Mouse (Mus musculus): ENCODE results near the gene Cog5. TPM values are rescaled to one million over a fixed set of nuclear protein-coding genes. Genes with fewer than 3 reads are reported as not detected.
"Not testable (repeated sequence)": the region's sequence is repeated elsewhere in the genome, so short reads cannot be mapped to it uniquely, and the experiment has no call there.

Cog5 gene
- total RNA-seq (2015; ENCODE audit: low replicate concordance) (6.1 and 17.8 TPM in 2 replicates), total RNA-seq (2017; ENCODE audit: low replicate concordance) (17.7 and 19.9 TPM in 2 replicates)

DNA sequence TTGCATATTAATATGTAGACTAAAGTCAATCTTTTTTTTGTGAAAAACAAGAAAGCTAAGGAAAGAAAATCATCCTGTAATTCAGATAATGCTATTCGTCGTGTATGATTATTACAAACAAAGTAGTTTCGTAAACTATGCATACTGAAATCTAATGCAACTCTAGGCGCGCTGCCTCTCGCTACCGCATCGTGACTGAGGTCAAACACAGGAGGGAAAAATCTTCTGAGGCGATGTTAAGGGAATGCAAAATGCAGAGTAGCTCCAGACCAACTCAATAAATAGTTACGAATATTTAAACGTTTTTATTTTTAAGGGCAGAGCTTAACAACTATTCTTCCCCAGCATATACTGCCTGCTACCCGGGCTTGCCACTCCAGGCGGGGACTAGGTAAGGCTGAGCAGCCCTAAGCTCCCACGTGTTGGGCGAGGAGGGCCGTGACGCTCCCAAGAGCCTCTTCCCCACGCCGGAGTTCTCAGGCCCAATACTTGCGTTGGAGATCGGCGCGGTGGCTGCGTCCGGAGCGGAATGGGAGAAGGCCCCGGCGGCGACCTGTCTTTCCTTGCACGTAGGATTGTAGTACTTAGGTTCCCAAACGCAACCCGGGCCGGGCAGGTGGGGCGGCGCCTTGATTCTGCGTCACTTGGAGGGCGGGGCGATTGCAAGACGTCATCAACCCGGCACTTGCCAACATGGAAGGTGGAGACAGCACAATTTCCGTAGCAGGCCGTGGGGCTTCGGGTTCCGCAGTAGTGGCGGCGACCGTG, at the start of gene Cog5, which contains the start of gene Dus4l:
Cog5 (plus strand) TSS at position 673 of the 768 bp plus-strand sequence.
Dus4l (minus strand) TSS at position 630 of the 768 bp plus-strand sequence.
- ATAC-seq (replicated peaks; ENCODE audit: low FRiP score, poor library complexity, severe bottlenecking): peak; percentile 98

GRCm38 (mm10) chr12:31604894-31605293, 49.8 kb upstream of the Cog5 start:
- no peak for ATAC-seq (replicated peaks; ENCODE audit: low FRiP score, poor library complexity, severe bottlenecking)

DNA sequence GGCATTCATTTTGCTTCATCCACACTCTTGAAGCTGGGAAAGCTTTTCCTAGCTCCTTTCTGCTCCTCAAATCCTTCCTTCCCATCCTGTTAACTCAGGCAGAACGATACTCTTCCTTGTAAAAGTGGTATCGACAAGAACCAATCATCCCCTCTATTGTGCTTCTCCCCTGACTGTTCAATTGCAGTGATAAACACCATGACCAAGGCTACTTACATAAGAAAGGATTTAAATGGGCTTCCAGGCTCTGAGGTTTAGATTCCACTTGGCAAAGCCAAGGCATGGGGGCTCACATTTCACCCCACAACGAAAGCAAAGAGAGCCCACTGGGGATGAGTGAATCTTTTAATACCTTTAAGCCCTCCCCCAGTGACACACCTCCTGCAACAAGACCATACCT, 46.5 kb upstream of the Cog5 start:
- ATAC-seq (replicated peaks; ENCODE audit: low FRiP score, poor library complexity, severe bottlenecking): no peak

- no peak for ATAC-seq (replicated peaks; ENCODE audit: low FRiP score, poor library complexity, severe bottlenecking)
These were observed 41.3 kb upstream of the Cog5 start for GRCm38 (mm10) chr12:31613353-31613752.

DNA sequence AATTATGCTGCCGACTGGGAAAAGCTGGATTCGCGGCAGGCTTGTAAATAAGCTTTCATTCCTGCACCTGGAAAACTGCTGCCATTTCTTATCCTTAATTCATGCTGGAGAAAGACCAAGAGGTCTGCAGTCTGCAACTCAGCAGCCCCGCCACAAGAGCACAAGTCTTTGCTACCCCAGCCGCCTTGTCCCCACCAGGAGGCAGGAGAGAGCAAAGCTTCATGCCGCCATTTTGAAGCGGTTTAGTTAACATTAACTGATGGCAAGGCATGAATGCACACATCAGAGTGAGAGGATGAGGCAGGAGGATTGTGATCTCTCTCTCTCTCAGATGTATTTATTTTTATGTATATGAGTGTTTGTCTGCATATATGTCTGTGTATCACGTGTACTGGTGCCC, 34.6 kb upstream of the Cog5 start:
- no peak for ATAC-seq (replicated peaks; ENCODE audit: low FRiP score, poor library complexity, severe bottlenecking)

GRCm38 (mm10) chr12:31625016-31625415, 29.7 kb upstream of the Cog5 start:
- ATAC-seq (replicated peaks; ENCODE audit: low FRiP score, poor library complexity, severe bottlenecking): no peak

GRCm38 (mm10) chr12:31628396-31628795, 26.3 kb upstream of the Cog5 start:
- ATAC-seq (replicated peaks; ENCODE audit: low FRiP score, poor library complexity, severe bottlenecking): not testable (repeated sequence)

GRCm38 (mm10) chr12:31633970-31634342, 20.7 kb upstream of the Cog5 start:
- peak; percentile 65 for ATAC-seq (replicated peaks; ENCODE audit: low FRiP score, poor library complexity, severe bottlenecking)

DNA sequence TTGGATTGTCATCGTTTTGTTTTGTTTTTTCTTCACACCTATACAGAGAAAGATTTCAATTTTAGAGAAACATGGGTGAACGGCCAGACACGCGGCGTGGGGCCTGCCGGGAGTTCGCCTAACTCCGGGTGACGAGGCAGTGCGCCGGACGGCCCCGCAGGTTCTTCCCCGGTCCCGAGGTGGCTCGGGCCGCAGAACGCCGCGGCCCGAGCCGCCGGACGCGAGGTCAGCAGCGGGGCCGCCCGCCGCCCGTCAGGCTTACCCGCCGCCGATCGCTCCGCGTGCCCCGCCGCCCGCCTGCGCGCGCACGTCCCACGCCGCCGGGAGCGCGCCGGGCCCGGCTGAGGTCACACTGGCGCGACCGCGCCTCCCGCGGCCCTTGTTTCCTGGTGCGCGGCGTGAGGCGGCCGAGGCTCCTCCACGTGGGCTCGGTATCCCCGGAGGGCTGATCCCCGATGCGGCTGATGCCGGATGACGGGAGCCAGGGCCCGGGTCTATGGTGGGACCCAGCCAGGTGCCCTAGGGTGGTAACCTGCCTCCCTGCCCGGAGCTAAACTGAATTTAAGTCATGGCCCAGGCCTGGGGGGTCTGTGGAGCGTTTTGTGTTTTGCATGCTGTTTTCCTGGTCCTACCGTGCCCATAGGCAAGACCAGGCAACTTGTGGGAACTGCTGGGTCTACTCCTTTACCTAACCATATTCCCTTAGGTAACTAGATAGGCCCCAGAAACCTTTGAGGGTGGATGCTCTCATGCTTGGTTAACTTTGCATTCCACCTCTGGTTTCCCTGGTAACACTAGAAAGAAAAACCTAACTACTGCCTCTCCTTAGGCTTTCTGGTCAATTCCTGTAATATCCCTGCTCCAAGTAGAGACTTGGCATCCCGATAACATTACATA, 20.1 kb upstream of the Cog5 start, which contains the start of gene Bcap29:
Bcap29 (minus strand) TSS at position 316 of the 897 bp plus-strand sequence.
- peak; percentile 81 for ATAC-seq (replicated peaks; ENCODE audit: low FRiP score, poor library complexity, severe bottlenecking)

- no peak for ATAC-seq (replicated peaks; ENCODE audit: low FRiP score, poor library complexity, severe bottlenecking)
These were observed 19.4 kb upstream of the Cog5 start for GRCm38 (mm10) chr12:31635240-31635607.

- ATAC-seq (replicated peaks; ENCODE audit: low FRiP score, poor library complexity, severe bottlenecking): no peak
These were observed 1.1 kb upstream of the Cog5 start for GRCm38 (mm10) chr12:31653611-31654010.

DNA sequence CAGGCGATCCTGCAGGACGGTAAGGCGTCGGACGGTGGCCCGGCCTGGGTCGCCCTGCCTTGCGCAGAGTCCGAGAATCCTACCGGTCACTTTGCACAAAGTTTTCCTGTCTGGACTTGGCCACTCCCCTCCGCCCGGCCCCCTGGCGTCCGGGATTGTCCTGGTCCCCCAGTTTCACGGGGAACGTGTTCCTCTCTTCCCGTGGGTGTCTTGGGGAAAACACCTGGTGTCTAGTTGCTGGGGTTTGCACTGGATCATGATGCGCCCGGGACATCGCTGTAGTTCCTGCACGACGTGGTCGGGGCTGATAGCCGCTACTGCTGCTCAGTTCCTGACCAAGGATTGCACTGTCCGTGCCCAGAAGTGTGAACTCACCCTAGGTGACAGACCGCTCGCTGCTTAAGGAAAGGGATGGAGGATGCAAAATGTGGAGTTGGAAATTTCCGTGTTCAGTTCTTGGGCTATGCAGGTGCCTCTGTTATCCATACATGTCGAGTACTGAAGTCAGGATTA, 352 bp downstream of the Cog5 start:
- ATAC-seq (replicated peaks; ENCODE audit: low FRiP score, poor library complexity, severe bottlenecking): peak; percentile 67

- no peak for ATAC-seq (replicated peaks; ENCODE audit: low FRiP score, poor library complexity, severe bottlenecking)
These were observed 2.2 kb downstream of the Cog5 start for GRCm38 (mm10) chr12:31656841-31657240.

DNA sequence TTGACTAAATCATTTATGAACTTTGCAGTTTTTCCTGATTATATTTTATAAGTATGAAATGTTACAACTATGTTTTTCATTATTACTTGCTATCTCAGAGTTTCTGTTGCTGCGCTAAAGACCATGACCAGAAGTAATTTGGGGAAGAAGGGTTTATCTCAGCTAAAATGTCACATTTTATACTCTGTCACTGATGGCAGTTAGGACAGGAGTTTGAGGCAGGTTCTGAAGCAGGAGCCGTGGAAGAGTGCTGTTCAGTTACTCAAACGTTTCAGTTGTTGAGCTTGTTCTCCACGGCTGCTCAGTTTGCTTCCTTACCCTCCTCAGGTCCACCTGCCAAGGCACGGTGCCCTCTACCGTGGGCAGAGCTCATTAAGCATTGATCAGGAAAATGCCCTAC, 11.3 kb downstream of the Cog5 start:
- ATAC-seq (replicated peaks; ENCODE audit: low FRiP score, poor library complexity, severe bottlenecking): no peak

DNA sequence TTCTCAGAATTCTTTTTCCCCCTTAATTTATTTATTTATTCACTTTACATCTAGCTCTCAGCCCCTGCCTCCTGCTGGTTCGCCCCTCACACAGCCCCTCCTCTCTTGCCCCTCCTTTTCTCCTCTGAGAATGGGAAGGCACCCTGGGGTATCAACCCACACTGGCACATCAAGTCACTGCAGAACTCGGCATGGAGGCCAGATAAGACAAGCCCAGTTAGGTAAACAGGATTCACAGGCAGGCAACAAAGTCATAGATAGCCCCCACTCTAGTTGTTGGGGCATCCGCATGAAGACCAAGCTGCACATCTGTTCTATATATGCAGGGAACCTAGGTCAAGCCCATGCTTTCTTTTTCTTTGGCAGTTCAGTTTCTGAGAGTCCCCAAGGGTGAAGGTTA, 12.5 kb downstream of the Cog5 start:
- ATAC-seq (replicated peaks; ENCODE audit: low FRiP score, poor library complexity, severe bottlenecking): no peak

GRCm38 (mm10) chr12:31686679-31687078, 32.0 kb downstream of the Cog5 start:
- no peak for ATAC-seq (replicated peaks; ENCODE audit: low FRiP score, poor library complexity, severe bottlenecking)

GRCm38 (mm10) chr12:31693278-31693677, 38.6 kb downstream of the Cog5 start:
- ATAC-seq (replicated peaks; ENCODE audit: low FRiP score, poor library complexity, severe bottlenecking): no peak

- no peak for ATAC-seq (replicated peaks; ENCODE audit: low FRiP score, poor library complexity, severe bottlenecking)
These were observed 46.1 kb downstream of the Cog5 start for GRCm38 (mm10) chr12:31700623-31701347.

- ATAC-seq (replicated peaks; ENCODE audit: low FRiP score, poor library complexity, severe bottlenecking): no peak
These were observed 46.7 kb downstream of the Cog5 start for GRCm38 (mm10) chr12:31701411-31701810.

- no peak for ATAC-seq (replicated peaks; ENCODE audit: low FRiP score, poor library complexity, severe bottlenecking)
These were observed 49.2 kb downstream of the Cog5 start for GRCm38 (mm10) chr12:31703904-31704303.
